Mouse (Mus musculus) limb, embryonic 14.5 days (tissue): ENCODE results near the gene Sept8. TPM values are rescaled to one million over a fixed set of nuclear protein-coding genes. Genes with fewer than 3 reads are reported as not detected.
A peak's percentile ranks its signal among the peaks of the same experiment; 100 is the strongest.

ENCODE experiments used
- ATAC-seq: fragments of 200-750 bp; cut with Nextera tagmentation; 2 replicates; pipeline ENCODE4 v1.8.0; 2017; ENCODE audit warnings: low read depth, moderate number of reproducible peaks, moderate TSS enrichment; ENCODE audit not compliant: low FRiP score
- DNase-seq: peaks from one replicate; pipeline ENCODE4 v3.0.0-alpha.2; 2015; ENCODE audit warnings: low spot score
- H3K27ac ChIP-seq: fragments of 300-500 bp; sonication (generic); replicated peaks from 2 replicates; pipeline ENCODE4 v1.5.1; 2014; ENCODE audit warnings: low read depth, mild to moderate bottlenecking, low read length, moderate library complexity, mixed read lengths
- H3K27me3 ChIP-seq: fragments of 300-500 bp; sonication (generic); 2 replicates; pipeline ENCODE4 v1.6.1; 2014; ENCODE audit warnings: low read length, mixed read lengths; ENCODE audit not compliant: control insufficient read depth, insufficient read depth
- H3K36me3 ChIP-seq: fragments of 300-500 bp; sonication (generic); 2 replicates; pipeline ENCODE4 v1.6.1; 2014; ENCODE audit warnings: mild to moderate bottlenecking, low read length, moderate library complexity, mixed read lengths; ENCODE audit not compliant: control insufficient read depth, insufficient read depth
- H3K4me1 ChIP-seq: fragments of 300-500 bp; sonication (generic); 2 replicates; pipeline ENCODE4 v1.6.1; 2014; ENCODE audit warnings: antibody characterized with exemption, low read length, mixed read lengths; ENCODE audit not compliant: control insufficient read depth, insufficient read depth
- H3K4me2 ChIP-seq: fragments of 300-500 bp; sonication (generic); replicated peaks from 2 replicates; pipeline ENCODE4 v1.6.1; 2014; ENCODE audit warnings: low read depth, mild to moderate bottlenecking, low read length, moderate library complexity; ENCODE audit not compliant: severe bottlenecking
- H3K4me3 ChIP-seq: fragments of 300-500 bp; sonication (generic); replicated peaks from 2 replicates; pipeline ENCODE4 v1.5.1; 2014; ENCODE audit warnings: low read length
- H3K9ac ChIP-seq: fragments of 300-500 bp; sonication (generic); 2 replicates; pipeline ENCODE4 v1.6.1; 2014; ENCODE audit warnings: mild to moderate bottlenecking, low read depth, low read length, moderate library complexity; ENCODE audit not compliant: severe bottlenecking
- H3K9me3 ChIP-seq: fragments of 300-500 bp; sonication (generic); 2 replicates; pipeline ENCODE4 v1.6.1; 2016; ENCODE audit warnings: low read length; ENCODE audit not compliant: control insufficient read depth
- POLR2A ChIP-seq: fragments of 200-500 bp; IDR thresholded peaks from 2 replicates; pipeline ENCODE4 v1.8.0; 2012; ENCODE audit warnings: inconsistent platforms, mild to moderate bottlenecking, moderate library complexity, borderline replicate concordance; ENCODE audit not compliant: insufficient read depth, insufficient read length; ENCODE audit errors: extremely low read depth
- WGBS: fragments of 180-500 bp; shearing (Covaris S2); extraction: QIAGEN DNeasy Blood & Tissue Kit; methylation state at CpG from one replicate; pipeline ENCODE4 v1.1.7; 2014; 5-methylcytosine and 5-hydroxymethylcytosine counted together
- polyA plus RNA-seq, 2 experiments: library from polyadenylated mRNA; depleted of rRNA in 1 of 2; stranded (reverse) in 1 of 2; unstranded in 1 of 2; fragments of >200 nt; fragmentation: Nextera tagmentation in 1 of 2; extraction: Ambion mirVana in 1 of 2; gene quantifications; 2 replicates each; pipeline versions ENCODE4 v1.2.1 to v1.2.3; 2012 to 2014

Gene Sept8
- polyA plus RNA-seq, 2 experiments: 50.4 to 104 TPM

DNA sequence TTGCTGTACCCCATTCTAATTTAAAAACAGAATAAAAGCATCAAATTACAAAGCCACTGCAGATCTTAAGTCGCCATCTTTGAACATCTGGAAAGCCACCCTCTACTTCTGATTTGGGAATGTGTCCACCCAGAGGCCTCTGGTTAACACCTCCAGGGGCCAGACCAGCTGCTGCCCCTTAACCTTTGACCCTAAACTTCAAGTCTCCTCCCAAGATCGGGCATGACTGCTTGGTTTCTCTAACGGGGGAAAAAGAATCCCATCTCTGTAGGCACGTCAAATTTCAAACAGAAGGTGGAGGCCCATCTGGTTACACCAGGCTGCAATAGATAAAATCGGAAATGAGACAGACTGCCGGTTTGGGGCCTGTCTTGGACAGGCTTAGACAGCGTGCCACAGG lies 41.2 kb upstream of the Sept8 start:
- H3K27me3 ChIP-seq: peaks cover 56% of the 10 kb centered on the region
- H3K9me3 ChIP-seq: no peaks in the 10 kb centered on the region
- no peak for DNase-seq
- H3K36me3 ChIP-seq: no peaks in the 10 kb centered on the region
- H3K4me3 ChIP-seq: no peak overlapping the region
- no peak for ATAC-seq
- no peak overlapping the region for H3K4me2 ChIP-seq
- peaks cover 13% of the 10 kb centered on the region for H3K4me1 ChIP-seq
- no peak overlapping the region for H3K9ac ChIP-seq
- no peak overlapping the region for H3K27ac ChIP-seq
- TF ChIP-seq POLR2A: no peak
- 15% methylated on average over 7 of the region's 7 CpGs for WGBS

DNA sequence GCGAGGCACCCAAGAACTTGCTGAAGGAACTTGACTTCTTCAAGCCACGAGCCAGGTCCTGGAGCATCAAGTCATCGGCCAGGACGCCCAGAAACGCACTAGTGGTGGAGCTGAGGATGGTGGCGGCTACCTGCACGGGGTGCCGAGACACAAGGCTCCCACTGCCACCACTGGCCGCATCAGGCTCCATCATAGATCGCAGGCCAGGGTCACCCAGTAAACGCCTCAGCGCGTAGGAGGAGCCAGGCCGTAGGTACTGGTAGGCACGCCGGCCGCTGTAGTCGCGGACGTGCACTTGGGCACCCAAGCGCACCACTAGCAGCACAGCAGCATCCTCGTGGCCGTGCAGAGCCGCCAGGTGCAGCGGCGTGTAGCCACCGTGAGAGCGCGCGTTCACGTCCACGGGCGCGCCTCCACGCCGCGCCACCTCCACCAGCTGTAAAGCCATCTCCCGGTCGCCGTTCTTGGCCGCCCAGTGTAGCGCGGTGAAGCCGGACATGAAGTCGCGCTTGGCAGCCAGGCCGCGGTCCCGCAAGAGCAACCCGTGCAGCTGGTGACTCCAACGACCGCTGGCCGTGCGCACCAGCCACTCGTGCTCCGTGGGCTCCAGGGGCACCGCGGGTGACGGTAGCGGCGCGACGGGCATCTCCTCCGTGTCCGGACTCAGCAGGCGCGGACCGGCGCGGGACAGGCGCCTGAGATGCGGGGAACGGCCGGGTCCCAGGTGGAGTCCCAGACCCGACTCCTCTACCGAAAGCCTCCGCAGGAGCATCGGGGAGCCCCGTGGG lies 40.5 kb upstream of the Sept8 start:
- Histone ChIP-seq H3K27me3 (peaks cover 56% of the 10 kb centered on the region), H3K9me3 (no peaks in the 10 kb centered on the region), H3K9ac (peak overlapping the region; percentile 38; the same call in 1 of the 2 replicates), H3K27ac (no peak overlapping the region), H3K4me1 (peaks cover 13% of the 10 kb centered on the region), H3K36me3 (no peaks in the 10 kb centered on the region), H3K4me3 (peak overlapping the region; percentile 44), H3K4me2 (peak overlapping the region; percentile 78)
- TF ChIP-seq POLR2A: no peak
- no peak for ATAC-seq
- no peak for DNase-seq
- WGBS: 7% methylated on average over 67 of the region's 79 CpGs

DNA sequence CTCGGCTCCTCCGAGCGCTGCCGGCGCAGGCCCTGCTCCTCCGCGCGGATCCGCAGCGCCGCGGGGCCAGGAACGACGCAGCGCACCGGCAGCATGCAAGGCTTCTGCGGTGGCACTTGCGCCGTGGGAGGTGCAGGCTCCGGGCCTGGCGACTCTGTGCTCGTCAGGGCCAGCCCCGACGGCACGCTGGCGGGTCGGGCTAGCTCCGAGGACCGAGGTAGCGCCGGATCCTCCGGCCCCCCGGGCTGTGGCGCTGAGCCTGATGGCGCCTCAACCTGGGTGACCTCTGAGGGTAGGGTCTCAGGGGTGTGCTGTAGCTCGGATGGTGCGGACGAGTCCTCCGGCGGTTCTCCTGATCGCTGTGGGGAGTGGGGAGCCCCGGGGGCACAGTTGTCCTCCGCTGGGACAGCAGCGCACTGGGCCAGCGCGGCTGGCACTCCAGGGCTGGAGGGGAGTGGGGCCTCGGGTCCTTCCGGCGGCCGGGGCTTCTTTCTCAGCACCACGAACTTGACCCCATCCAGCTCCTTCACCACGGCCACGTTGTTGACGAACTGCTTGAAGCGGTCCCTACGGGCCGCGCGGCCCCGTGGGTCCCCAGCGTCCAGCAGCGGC lies 39.8 kb upstream of the Sept8 start:
- TF ChIP-seq POLR2A: no peak
- Histone ChIP-seq H3K4me3 (peak overlapping the region; percentile 44), H3K36me3 (no peaks in the 10 kb centered on the region), H3K4me2 (peak overlapping the region; percentile 78), H3K27me3 (peaks cover 56% of the 10 kb centered on the region), H3K9me3 (no peaks in the 10 kb centered on the region), H3K27ac (no peak overlapping the region), H3K9ac (peak overlapping the region; percentile 38; the same call in 1 of the 2 replicates), H3K4me1 (peaks cover 13% of the 10 kb centered on the region)
- ATAC-seq (no peak), DNase-seq (no peak)
- WGBS: under 1% methylated on average over 38 of the region's 62 CpGs

DNA sequence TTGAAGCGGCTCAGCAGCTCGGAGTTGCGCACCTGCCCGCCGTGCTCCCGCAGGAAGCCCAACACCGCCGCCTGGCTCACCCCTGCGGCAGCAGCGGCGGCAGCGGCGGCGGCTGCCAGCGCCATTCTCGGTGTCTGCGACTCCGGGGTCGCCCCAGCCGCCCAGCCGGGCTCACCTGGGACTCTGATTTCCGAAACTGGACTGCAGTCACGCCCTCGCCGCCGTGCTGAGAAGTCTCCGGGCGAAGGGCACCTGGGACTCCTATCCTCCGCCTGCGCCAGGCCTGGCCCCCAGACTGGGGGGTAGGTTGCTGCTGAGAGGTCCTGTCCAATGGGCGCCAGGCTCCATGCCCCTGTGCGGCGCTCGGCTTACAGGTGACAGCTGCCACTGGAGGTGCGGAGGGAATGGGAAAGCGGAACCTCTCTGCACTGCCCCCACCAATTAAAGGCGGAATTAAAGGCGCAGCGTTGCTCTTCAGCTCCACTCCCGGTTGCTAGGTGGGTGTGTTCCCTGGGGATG lies 39.2 kb upstream of the Sept8 start, which contains the start of the genes Gm9945 and Sowaha:
Gm9945 (plus strand) TSS at position 384 of the 519 bp plus-strand sequence.
Sowaha (minus strand) TSS at position 492 of the 519 bp plus-strand sequence.
- DNase-seq: no peak
- Histone ChIP-seq H3K9ac (peak within 1 kb of the TSS; percentile 38; the same call in 1 of the 2 replicates), H3K4me3 (peak within 1 kb of the TSS; percentile 44), H3K9me3 (no peaks in the 10 kb centered on the region), H3K36me3 (no peaks in the 10 kb centered on the region), H3K27ac (no peak within 1 kb of the TSS), H3K4me1 (peaks cover 13% of the 10 kb centered on the region), H3K4me2 (peak within 1 kb of the TSS; percentile 78), H3K27me3 (peaks cover 54% of the 10 kb centered on the region)
- 2% methylated on average over 33 of the region's 40 CpGs for WGBS
- ATAC-seq: no peak
- no peak for TF ChIP-seq POLR2A

DNA sequence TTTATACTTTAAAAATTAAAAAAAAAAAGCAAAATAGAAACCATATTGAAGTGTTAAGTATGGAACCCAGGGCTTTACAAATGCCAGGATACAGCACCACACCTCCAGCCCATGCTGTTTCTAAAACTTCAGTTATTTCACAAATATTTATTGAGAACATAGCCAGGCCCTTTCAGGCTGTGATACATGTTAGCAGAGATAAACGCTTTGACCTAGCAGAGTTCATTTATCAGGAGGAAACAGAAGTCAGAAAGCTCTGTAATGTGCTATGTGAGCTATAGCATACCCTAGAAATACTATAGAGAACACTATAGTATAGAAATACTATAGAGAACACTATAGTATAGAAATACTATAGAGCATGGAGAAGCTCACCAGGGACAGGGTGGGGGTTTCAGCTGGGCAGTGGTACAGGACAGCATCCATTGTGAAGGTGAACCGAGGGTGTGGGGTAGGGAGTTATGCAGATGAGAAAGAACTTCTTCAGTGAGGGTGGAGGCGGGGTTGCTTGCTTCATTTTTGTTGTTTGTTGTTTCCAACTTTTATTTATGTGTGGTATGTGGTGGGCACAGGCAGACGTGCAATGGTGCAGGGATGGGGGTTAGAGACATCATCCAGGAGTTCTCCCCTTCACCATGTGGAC lies 37.8 kb upstream of the Sept8 start:
- no peak overlapping the region for H3K4me2 ChIP-seq
- DNase-seq: no peak
- no peak overlapping the region for H3K4me3 ChIP-seq
- peaks cover 48% of the 10 kb centered on the region for H3K27me3 ChIP-seq
- TF ChIP-seq POLR2A: no peak
- H3K9me3 ChIP-seq: no peaks in the 10 kb centered on the region
- H3K27ac ChIP-seq: no peak overlapping the region
- peaks cover 13% of the 10 kb centered on the region for H3K4me1 ChIP-seq
- no peak for ATAC-seq
- no peak overlapping the region for H3K9ac ChIP-seq
- 69% methylated on average over 4 of the region's 4 CpGs for WGBS
- no peaks in the 10 kb centered on the region for H3K36me3 ChIP-seq
